Mouse (Mus musculus) layer of hippocampus, postnatal 25 days (tissue): ENCODE measurements around the gene March4. TPM values are rescaled to one million over a fixed set of nuclear protein-coding genes. Genes with fewer than 3 reads are reported as not detected.

Experiments
- DNase-seq, 2 experiments: peaks; one replicate each; pipeline ENCODE4 v3.0.0; 2022; ENCODE audit warnings: mixed read lengths in 2 of 2, low spot score in 1 of 2; ENCODE audit errors: extremely low spot score in 1 of 2
- total RNA-seq, 2 experiments: library from RNA; stranded (reverse); gene quantifications; 2 replicates each; pipeline ENCODE4 v1.2.3; 2021

The March4 gene
- total RNA-seq, 2 experiments from 2014 or later = 20.7 to 21.7 TPM

DNA sequence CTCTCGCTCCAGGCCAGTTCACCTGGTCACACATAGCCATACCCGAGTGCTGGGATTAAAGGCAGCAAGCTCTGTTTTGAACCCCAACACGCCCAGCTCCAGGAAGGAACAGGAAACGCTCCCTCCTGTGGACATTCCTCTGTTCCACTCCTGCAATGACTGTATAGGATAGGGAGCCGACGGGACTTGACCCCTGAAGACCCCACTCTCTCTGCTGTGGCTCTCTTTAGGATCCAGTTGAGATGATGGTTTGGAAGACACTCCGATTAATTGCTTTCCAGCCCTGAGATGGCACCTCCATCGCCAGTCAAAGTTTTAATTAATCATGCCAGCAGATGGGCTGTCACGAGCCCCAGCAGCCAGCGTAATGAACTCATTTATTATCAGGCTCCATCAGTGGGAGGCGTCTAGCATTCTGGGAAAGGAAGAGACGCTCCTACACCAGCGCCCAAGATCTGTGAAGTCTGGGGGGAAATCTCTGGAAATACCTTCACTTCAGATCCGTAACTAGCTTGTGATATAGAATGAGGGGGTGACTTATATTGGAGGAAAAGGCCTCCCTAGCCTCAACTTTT is 130.1 kb downstream of the March4 start:
- no peak for DNase-seq

DNA sequence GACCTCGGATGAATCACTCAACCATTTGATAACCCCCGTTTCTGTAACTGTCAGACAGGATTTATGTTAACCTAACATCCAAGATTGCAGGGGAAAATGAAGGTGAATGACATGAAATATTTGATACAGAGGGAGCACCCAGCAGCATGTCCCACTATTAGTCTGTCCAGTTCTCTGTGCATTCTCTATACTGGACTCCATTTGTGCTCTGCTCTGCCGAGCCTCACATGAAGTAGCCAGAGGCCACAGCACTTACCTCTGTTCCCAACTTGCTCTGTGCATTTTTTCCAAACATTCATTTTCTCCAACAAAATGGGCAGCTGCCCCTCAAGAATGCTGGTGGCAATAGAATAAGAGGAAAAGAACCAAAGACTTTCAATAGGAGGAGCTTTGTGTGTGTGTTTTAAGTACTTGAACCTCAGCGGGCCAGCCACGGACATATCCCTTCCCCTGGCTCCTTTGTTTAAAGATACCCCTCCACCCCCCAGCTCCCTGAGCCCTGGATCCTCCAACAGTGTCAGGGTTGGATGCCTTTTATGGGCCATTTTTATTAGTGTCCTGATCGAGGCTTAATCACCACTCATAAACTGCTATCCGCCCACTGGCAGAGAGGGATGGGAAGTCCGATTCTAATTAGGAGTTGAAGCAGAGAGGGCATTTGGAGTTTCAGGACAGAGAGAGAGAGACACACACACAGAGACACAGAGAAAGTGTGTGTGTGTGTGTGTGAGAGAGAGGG is 135.2 kb downstream of the March4 start:
- DNase-seq = no peak

DNA sequence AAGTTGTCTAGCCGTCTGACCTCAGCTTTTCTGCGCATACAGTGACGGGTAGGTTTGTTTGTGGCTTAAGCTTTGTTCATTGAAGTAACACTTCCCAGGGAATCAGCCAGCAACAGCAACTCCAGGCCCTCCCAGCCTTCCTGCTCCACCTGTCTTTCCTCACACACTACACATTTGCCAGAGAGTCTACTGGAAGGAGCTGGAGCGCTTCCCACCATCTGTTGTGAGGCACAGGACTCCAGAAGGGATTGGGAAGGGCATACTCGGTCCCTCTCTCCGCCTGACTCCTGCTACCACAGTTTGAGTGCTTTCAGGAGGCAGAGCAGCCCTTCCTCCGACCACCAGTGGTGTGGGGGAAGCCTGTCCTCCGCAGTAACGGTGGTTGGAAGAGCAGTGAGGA is 136.1 kb downstream of the March4 start:
- no peak for DNase-seq

DNA sequence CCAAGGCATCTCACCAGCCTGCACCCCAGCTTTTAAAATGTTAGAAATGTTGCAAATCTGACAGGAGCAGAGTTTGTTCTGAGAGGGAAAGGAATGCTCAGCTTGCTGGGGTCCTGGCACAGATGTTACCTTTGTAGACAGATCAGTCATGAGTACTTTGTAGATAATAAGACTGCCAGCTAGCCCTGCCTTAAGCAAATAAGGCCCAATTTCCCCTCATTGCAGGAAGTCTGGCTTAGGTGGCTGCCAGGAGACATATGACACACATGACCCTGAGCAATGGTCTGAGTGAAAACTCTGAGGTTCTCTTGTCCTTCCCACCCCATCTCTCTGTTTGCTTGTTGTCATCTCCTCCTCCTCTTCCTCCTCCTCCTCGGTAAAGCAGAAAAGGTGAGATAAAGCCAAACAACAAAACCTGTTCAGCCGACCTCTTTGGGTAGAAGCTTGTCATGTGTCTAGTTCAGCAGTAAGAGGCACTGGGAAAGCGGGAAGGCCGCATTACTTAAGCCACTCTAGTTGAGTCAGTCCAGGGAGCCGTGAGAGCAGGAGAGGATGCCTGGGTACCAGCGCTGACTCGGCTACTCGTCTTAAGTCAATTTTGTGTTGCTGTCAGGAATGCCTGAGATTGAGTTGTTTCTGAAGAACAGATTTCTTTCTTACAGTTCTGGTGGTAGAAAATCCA is 136.9 kb downstream of the March4 start:
- no peak for DNase-seq

DNA sequence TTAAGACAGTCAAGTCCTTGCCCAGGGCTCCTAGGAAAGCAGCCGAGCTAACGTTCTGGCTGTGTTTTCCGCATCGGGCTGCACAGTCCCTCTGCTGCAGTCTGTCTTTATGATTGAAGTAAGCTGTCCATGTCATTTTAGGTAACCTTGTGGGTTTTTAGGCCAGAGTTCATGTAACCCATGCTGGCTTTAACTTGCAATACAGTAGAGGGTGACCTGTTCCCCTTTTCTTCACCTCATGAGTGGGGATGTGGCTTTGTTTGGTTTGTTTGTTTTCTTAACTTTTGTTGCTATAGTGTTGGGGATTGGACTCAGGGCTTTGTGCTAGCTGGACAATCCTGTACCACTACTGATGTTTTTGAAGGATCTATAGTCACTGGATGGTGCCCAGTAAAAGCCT is 146.3 kb downstream of the March4 start:
- DNase-seq = no peak

DNA sequence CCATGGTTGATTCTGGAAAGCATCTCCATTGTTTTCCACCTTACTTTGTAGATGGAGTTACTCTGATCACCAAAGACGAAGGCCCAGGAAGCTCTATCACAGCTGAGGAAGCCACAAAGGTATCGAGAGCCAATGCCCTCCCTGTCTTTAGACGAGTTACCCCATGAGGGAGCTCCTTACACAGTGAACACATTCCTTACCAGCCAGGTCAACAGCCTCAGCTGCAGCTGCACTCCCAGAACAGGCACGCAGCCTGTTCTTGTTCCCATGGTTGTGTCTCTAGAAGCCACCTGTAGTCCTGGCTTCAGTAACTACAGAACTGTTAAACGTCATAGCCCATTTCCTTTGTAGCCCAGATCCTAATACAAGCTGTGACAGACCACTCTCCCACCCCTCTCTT is 153.1 kb downstream of the March4 start:
- no peak for DNase-seq

DNA sequence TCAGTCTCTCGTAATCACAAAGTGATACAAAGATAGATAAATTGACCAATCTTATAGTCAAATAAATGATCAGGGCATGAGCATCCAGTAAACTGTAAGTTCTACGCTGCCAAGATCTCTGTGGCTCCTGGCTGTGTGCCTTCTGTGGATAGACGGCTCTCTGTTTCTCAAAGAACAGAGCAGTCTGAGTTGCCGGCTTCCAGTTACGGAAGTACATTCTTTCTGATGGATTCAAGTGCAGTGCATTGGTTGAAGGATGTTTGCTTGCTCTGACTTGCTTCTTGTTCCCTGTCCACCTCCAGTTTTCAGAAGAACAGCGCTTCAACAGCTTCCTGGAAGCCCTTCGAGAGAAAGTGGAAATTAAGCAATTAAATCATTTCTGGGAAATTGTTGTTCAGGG is 153.7 kb downstream of the March4 start:
- no peak for DNase-seq

DNA sequence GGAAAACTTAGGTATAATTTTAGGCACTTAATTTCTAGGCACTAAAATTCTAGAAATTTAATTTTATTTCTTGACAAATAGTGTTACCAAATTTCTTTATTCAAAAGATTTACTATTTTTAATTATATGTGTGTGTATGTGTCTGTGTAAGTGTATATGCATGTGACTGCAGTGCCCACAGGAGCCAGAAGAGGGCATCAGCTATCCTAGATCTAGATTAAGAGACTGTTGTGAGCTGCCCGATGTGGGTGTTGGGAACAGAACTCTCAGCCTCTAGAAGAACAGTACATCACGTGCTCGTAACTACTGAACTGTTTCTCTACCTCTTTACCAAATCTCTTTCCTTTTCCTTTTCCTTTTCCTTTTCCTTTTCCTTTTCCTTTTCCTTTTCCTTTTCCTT is 156.2 kb downstream of the March4 start:
- no peak for DNase-seq

DNA sequence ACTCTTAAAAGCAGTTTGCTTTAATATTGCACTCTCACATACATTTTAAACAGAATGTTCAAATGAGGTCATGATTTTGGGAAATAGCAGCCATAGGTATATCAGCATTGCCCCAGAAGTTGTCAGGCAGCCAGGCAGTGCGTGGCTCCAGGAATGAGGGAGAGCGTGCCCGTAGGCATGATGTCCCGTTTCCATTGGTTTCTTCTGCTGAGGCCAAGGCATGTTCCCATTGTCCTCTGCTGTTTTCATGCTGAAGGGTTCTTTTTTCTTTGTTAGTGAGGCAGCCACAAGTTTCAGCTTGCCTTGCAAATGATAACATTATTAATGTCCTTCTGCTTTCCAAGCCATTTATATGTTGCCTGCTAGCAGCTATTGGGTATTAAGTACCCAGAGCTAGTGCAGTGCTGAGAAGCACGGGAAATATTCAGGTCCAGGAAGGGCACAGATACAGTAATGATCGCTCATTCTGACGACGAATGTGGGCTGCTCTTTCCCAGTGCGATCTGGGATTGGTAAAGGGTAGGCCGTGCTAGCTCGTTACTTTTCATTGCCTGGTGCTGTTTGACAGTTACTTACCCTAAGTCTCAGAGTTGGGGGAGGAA is 156.9 kb downstream of the March4 start:
- DNase-seq = no peak

DNA sequence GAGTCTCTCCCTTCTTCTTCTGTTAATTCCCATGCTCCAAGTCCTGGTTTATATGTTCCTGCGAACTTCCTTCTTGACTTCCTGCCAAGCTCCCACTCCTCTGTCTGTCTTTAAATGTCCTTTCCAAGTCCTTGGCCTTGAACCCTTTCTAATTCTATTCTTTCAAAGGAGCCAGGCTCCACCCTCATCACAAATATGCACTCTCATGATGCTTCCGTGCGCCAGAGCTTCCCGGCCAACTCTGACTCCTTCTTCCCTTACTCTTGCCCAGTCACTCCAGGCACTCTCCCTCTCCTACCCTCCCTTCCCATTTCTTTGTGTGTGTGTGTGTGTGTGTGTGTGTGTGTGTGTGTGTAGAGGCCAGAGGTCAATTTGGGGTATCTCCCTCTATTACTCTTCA is 158.6 kb downstream of the March4 start:
- no peak for DNase-seq

Other genes starting within 250 kb of the March4 start
- gene Xrcc5, start 229.5 kb downstream of the March4 start, total RNA-seq = 10 to 100 TPM; 13.1 to 13.9 TPM
- gene Smarcal1, start 46.3 kb upstream of the March4 start, total RNA-seq = 10 to 100 TPM; 60.0 to 63.3 TPM
- gene Ankar, start 163.6 kb upstream of the March4 start, total RNA-seq = not detected
- 100 to 1,000 TPM; 504 to 611 TPM for gene Rpl37a, start 174.4 kb upstream of the March4 start, total RNA-seq